Mouse (Mus musculus) left cerebral cortex, adult 8-10 months (tissue): ENCODE measurements around the gene Gm20388. TPM values are rescaled to one million over a fixed set of nuclear protein-coding genes. Genes with fewer than 3 reads are reported as not detected.

Experiments used
- DNase-seq, 2 experiments: peaks; one replicate each; pipeline ENCODE4 v3.0.0; 2022; ENCODE audit warnings: low spot score in 2 of 2
- total RNA-seq, 4 experiments: library from RNA; stranded (reverse); gene quantifications; 2 replicates each; pipeline ENCODE4 v1.2.4; 2022

The Gm20388 gene
- total RNA-seq, 4 experiments from 2014 or later: 10.4 to 20.8 (median 16.4) TPM

- no peak for DNase-seq
These were observed 814.9 kb downstream of the Gm20388 start for GRCm38 (mm10) chr8:120725576-120725950.

GRCm38 (mm10) chr8:120726051-120726450, 815.4 kb downstream of the Gm20388 start:
- DNase-seq: no peak

GRCm38 (mm10) chr8:120728488-120729160, 818.0 kb downstream of the Gm20388 start:
- DNase-seq: no peak

GRCm38 (mm10) chr8:120731582-120731981, 820.9 kb downstream of the Gm20388 start:
- DNase-seq: no peak

- DNase-seq: no peak
These were observed 821.4 kb downstream of the Gm20388 start for GRCm38 (mm10) chr8:120732068-120732467.

- peak; percentile 52 to 56 for DNase-seq
These were observed 825.3 kb downstream of the Gm20388 start, which contains the start of gene Irf8 for GRCm38 (mm10) chr8:120735770-120736481. Gene Irf8 (plus strand): TSS chr8:120736358.

GRCm38 (mm10) chr8:120736486-120736885, 825.8 kb downstream of the Gm20388 start:
- no peak for DNase-seq

GRCm38 (mm10) chr8:120737166-120737565, 826.5 kb downstream of the Gm20388 start:
- no peak for DNase-seq

- no peak for DNase-seq
These were observed 828.1 kb downstream of the Gm20388 start for GRCm38 (mm10) chr8:120738771-120739170.

- DNase-seq: no peak
These were observed 828.9 kb downstream of the Gm20388 start for GRCm38 (mm10) chr8:120739526-120739925.

GRCm38 (mm10) chr8:120740579-120740978, 829.9 kb downstream of the Gm20388 start:
- DNase-seq: no peak

- DNase-seq: no peak
These were observed 830.4 kb downstream of the Gm20388 start for GRCm38 (mm10) chr8:120741001-120741400.

- DNase-seq: no peak
These were observed 831.3 kb downstream of the Gm20388 start for GRCm38 (mm10) chr8:120741815-120742530.

- no peak for DNase-seq
These were observed 832.7 kb downstream of the Gm20388 start for GRCm38 (mm10) chr8:120743149-120743897.

GRCm38 (mm10) chr8:120743898-120744290, 833.3 kb downstream of the Gm20388 start:
- DNase-seq: no peak

GRCm38 (mm10) chr8:120744448-120744847, 833.8 kb downstream of the Gm20388 start:
- no peak for DNase-seq

- no peak for DNase-seq
These were observed 834.6 kb downstream of the Gm20388 start for GRCm38 (mm10) chr8:120745226-120745625.

GRCm38 (mm10) chr8:120746007-120746701, 835.5 kb downstream of the Gm20388 start:
- no peak for DNase-seq

- DNase-seq: no peak
These were observed 836.6 kb downstream of the Gm20388 start for GRCm38 (mm10) chr8:120747286-120747685.

- DNase-seq: no peak
These were observed 840.0 kb downstream of the Gm20388 start for GRCm38 (mm10) chr8:120750616-120751015.
